Mouse (Mus musculus) MEL (cell line): ENCODE measurements around the gene Smpdl3a. TPM values are rescaled to one million over a fixed set of nuclear protein-coding genes. Genes with fewer than 3 reads are reported as not detected.

Source experiments
- DNase-seq: peaks from one replicate; pipeline ENCODE4 v3.0.0; 2011; ENCODE audit warnings: low read depth, low spot score
- H3K27ac ChIP-seq: 2 replicates; pipeline ENCODE4 v1.5.1; 2012; ENCODE audit warnings: low read depth, mild to moderate bottlenecking, control low read depth, low read length, moderate library complexity; ENCODE audit not compliant: control insufficient read depth
- H3K27me3 ChIP-seq, 2 experiments: fragments of 150-350 bp in 1 of 2; sonication (generic) in 1 of 2; 2 replicates each; pipeline ENCODE4 v1.6.1; 2012; ENCODE audit warnings: low read length in 2 of 2, mild to moderate bottlenecking in 2 of 2, improper control_type of control experiment in 1 of 2, moderate library complexity in 1 of 2; ENCODE audit not compliant: insufficient read depth in 2 of 2, control insufficient read depth in 1 of 2
- H3K36me3 ChIP-seq, 2 experiments: 2 replicates each; pipeline ENCODE4 v1.6.1; 2012 to 2014; ENCODE audit warnings: low read length in 2 of 2, improper control_type of control experiment in 1 of 2, inconsistent platforms in 1 of 2, mild to moderate bottlenecking in 1 of 2; ENCODE audit not compliant: insufficient read depth in 2 of 2, control insufficient read depth in 1 of 2
- H3K4me1 ChIP-seq, 2 experiments: fragments of 150-350 bp in 1 of 2; sonication (generic) in 1 of 2; 2 replicates each; pipeline ENCODE4 v1.6.1; 2012; ENCODE audit warnings: low read length in 2 of 2, improper control_type of control experiment in 1 of 2, mild to moderate bottlenecking in 1 of 2; ENCODE audit not compliant: insufficient read depth in 2 of 2, control insufficient read depth in 1 of 2
- H3K4me3 ChIP-seq, 2 experiments: fragments of 150-350 bp in 1 of 2; sonication (generic) in 1 of 2; 2 replicates each; pipeline ENCODE4 v1.5.1; 2012; ENCODE audit warnings: low read depth in 2 of 2, low read length in 2 of 2, mild to moderate bottlenecking in 2 of 2, moderate library complexity in 2 of 2, control low read depth in 1 of 2, improper control_type of control experiment in 1 of 2; ENCODE audit not compliant: control insufficient read depth in 1 of 2, insufficient read depth in 1 of 2
- H3K79me2 ChIP-seq: 2 replicates; pipeline ENCODE4 v1.6.1; 2012; ENCODE audit warnings: mild to moderate bottlenecking, low read length, moderate library complexity; ENCODE audit not compliant: control insufficient read depth, poor library complexity, insufficient read depth
- H3K9ac ChIP-seq: 2 replicates; pipeline ENCODE4 v1.6.1; 2012; ENCODE audit warnings: low read depth, mild to moderate bottlenecking, control low read depth, low read length, moderate library complexity; ENCODE audit not compliant: control insufficient read depth, poor library complexity, severe bottlenecking
- H3K9me3 ChIP-seq: fragments of 150-350 bp; sonication (generic); replicated peaks from 2 replicates; pipeline ENCODE4 v1.6.1; 2012; ENCODE audit warnings: mild to moderate bottlenecking, low read length, improper control_type of control experiment, moderate library complexity; ENCODE audit not compliant: insufficient read depth
- CHD2 ChIP-seq: IDR thresholded peaks from 2 replicates; pipeline ENCODE4 v1.6.1; 2011; ENCODE audit warnings: low read length, improper control_type of control experiment
- CTCF ChIP-seq, 3 experiments: IDR thresholded peaks in 2 of 3; conservative IDR thresholded peaks in 1 of 3; 2 replicates each; pipeline ENCODE4 v1.5.1; 2011 to 2012; ENCODE audit warnings: low read length in 3 of 3, low read depth in 2 of 3, mild to moderate bottlenecking in 2 of 3, improper control_type of control experiment in 1 of 3, inconsistent platforms in 1 of 3, mixed read lengths in 1 of 3, moderate library complexity in 1 of 3; ENCODE audit not compliant: control insufficient read depth in 1 of 3, insufficient read depth in 1 of 3, poor library complexity in 1 of 3, severe bottlenecking in 1 of 3
- ELF1 ChIP-seq: IDR thresholded peaks from 2 replicates; pipeline ENCODE4 v1.6.1; 2014; ENCODE audit warnings: low read depth, mild to moderate bottlenecking, inconsistent platforms, low read length, improper control_type of control experiment, moderate library complexity
- ETS1 ChIP-seq: IDR thresholded peaks from 2 replicates; pipeline ENCODE4 v1.6.1; 2012; ENCODE audit warnings: low read depth, mild to moderate bottlenecking, inconsistent platforms, low read length, improper control_type of control experiment, moderate library complexity
- GATA1 ChIP-seq: IDR thresholded peaks from 2 replicates; pipeline ENCODE4 v1.6.1; 2011; ENCODE audit warnings: low read depth, low read length, improper control_type of control experiment
- JUND ChIP-seq: IDR thresholded peaks from 2 replicates; pipeline ENCODE4 v1.6.1; 2011; ENCODE audit warnings: low read depth, mild to moderate bottlenecking, improper control_type of control experiment, low read length
- MEF2A ChIP-seq: IDR thresholded peaks from 2 replicates; pipeline ENCODE4 v1.6.1; 2014; ENCODE audit warnings: low read depth, mild to moderate bottlenecking, inconsistent platforms, low read length, improper control_type of control experiment; ENCODE audit not compliant: poor library complexity, insufficient replicate concordance, severe bottlenecking; ENCODE audit errors: extremely low read depth
- POLR2A ChIP-seq, 2 experiments: IDR thresholded peaks; 2 replicates each; pipeline ENCODE4 v1.6.1; 2011 to 2012; ENCODE audit warnings: low read length in 2 of 2, mild to moderate bottlenecking in 2 of 2, control low read depth in 1 of 2, improper control_type of control experiment in 1 of 2, low read depth in 1 of 2, moderate library complexity in 1 of 2; ENCODE audit not compliant: control insufficient read depth in 1 of 2, insufficient read depth in 1 of 2, poor library complexity in 1 of 2
- POLR2AphosphoS5 ChIP-seq: IDR thresholded peaks from 2 replicates; pipeline ENCODE4 v1.6.1; 2012; ENCODE audit warnings: low read depth, borderline replicate concordance, mild to moderate bottlenecking, inconsistent platforms, low read length, moderate library complexity, mixed read lengths
- SIN3A ChIP-seq: IDR thresholded peaks from 2 replicates; pipeline ENCODE4 v1.6.1; 2012; ENCODE audit warnings: low read length, improper control_type of control experiment, inconsistent platforms
- SMC3 ChIP-seq: IDR thresholded peaks from 2 replicates; pipeline ENCODE4 v1.6.1; 2011; ENCODE audit warnings: low read depth, low read length, improper control_type of control experiment
- TAL1 ChIP-seq: IDR thresholded peaks from 2 replicates; pipeline ENCODE4 v1.6.1; 2012; ENCODE audit warnings: mild to moderate bottlenecking, inconsistent platforms, low read length, moderate library complexity, mixed read lengths
- TBP ChIP-seq: IDR thresholded peaks from 2 replicates; pipeline ENCODE4 v1.8.0; 2011; ENCODE audit warnings: low read depth, low read length, improper control_type of control experiment
- UBTF ChIP-seq: IDR thresholded peaks from 2 replicates; pipeline ENCODE4 v1.6.1; 2012; ENCODE audit warnings: low read depth, mild to moderate bottlenecking, inconsistent platforms, low read length, improper control_type of control experiment, moderate library complexity, borderline replicate concordance; ENCODE audit not compliant: insufficient read depth
- USF1 ChIP-seq: IDR thresholded peaks from 2 replicates; pipeline ENCODE4 v1.6.1; 2014; ENCODE audit warnings: low read depth, mild to moderate bottlenecking, inconsistent platforms, low read length, improper control_type of control experiment, moderate library complexity
- ZC3H11A ChIP-seq: IDR thresholded peaks from 2 replicates; pipeline ENCODE4 v1.6.1; 2012; ENCODE audit warnings: low read depth, mild to moderate bottlenecking, inconsistent platforms, low read length, improper control_type of control experiment
- ZKSCAN1 ChIP-seq: IDR thresholded peaks from 2 replicates; pipeline ENCODE4 v1.6.1; 2012; ENCODE audit warnings: low read depth, mild to moderate bottlenecking, inconsistent platforms, low read length, improper control_type of control experiment, moderate library complexity
- ZNF384 ChIP-seq: IDR thresholded peaks from 2 replicates; pipeline ENCODE4 v1.6.1; 2012; ENCODE audit warnings: low read depth, mild to moderate bottlenecking, inconsistent platforms, low read length, improper control_type of control experiment
- polyA plus RNA-seq, 2 experiments: library from polyadenylated mRNA; stranded (reverse) in 1 of 2; unstranded in 1 of 2; fragments of >175 nt in 1 of 2; fragments of >200 nt in 1 of 2; gene quantifications; 2 replicates each; pipeline versions ENCODE4 v1.2.1 to v1.2.4; 2012; ENCODE audit warnings: low replicate concordance in 2 of 2, low read depth in 1 of 2; ENCODE audit not compliant: insufficient read length in 2 of 2, insufficient read depth in 1 of 2, missing spikeins in 1 of 2
- total RNA-seq: library from RNA; depleted of rRNA; stranded (reverse); fragments of 300-350 nt; gene quantifications from 2 replicates; pipeline ENCODE4 v1.2.3, GENCODE M21; 2012

Smpdl3a gene
- total and polyA plus RNA-seq, 3 experiments: 0.04 TPM; not detected in 2

DNA sequence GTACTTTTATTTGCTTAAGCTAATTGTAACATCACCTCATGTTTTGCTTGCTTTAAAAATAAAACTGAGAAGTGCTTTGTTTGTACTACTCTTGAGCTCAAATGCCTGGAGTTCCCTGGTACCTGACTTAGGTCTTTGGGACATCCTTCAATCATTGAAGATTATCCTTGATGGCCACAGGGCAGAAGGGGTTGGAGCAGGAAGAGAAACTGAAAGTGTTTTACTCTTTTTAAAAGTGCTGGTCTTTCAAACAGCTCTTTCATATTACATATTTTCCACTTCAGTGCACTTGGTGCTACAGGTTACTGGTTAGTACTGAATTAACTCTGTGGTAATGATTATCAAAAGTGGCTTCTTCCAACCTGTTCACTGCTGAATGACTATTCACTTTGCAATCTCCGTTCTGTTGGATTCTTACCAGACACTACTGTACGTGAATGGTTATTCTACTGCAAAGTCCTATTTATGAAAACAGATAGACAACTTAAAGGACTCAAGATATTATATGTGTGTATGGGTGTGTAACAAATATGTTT, 38.9 kb upstream of the Smpdl3a start:
- H3K4me3 ChIP-seq: no peak overlapping the region
- TF ChIP-seq ETS1 (no peak), CHD2 (no peak), ELF1 (no peak), USF1 (no peak), MEF2A (no peak), JUND (no peak), SMC3 (no peak), ZNF384 (no peak), SIN3A (no peak), ZC3H11A (no peak), UBTF (no peak), CTCF (IDR thresholded peaks at IDR 0.05 in 2 of 3, conservative IDR thresholded peaks at IDR 0.05 in 1 of 3; ENCODE audit: control insufficient read depth in 1 of 3, insufficient read depth in 1 of 3, low read depth in 2 of 3, low read length in 3 of 3, poor library complexity in 1 of 3, severe bottlenecking in 1 of 3) (no peak), POLR2A (IDR thresholded peaks at IDR 0.05; ENCODE audit: control insufficient read depth in 1 of 2, insufficient read depth in 1 of 2, low read depth in 1 of 2, low read length in 2 of 2, poor library complexity in 1 of 2) (no peak), TAL1 (no peak), GATA1 (no peak), POLR2AphosphoS5 (no peak)
- no peaks in the 10 kb centered on the region for H3K79me2 ChIP-seq
- no peaks in the 10 kb centered on the region for H3K27me3 ChIP-seq
- H3K9me3 ChIP-seq: no peaks in the 10 kb centered on the region
- no peak overlapping the region for H3K9ac ChIP-seq
- H3K4me1 ChIP-seq: no peaks in the 10 kb centered on the region
- H3K27ac ChIP-seq: no peak overlapping the region
- no peaks in the 10 kb centered on the region for H3K36me3 ChIP-seq
- DNase-seq: no peak

DNA sequence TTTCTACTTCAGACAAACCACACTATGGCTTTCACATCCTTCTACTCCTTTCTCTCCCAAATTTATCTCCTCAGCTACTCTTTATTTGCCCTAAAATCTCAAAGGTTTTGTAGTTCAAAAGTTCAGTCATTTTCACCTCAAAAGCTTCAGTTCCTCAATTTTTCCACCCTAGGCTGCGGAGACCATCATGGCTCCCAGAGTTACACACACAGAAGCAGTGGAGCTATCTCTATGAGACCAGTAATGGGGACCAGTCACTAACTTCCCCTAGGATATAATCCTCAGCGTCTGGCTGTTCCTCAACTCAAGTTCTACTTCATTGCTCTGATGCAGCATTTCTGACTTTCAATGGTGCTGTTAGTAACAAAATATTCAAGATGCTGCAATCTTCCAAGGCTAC, 35.1 kb upstream of the Smpdl3a start:
- Histone ChIP-seq H3K79me2 (no peaks in the 10 kb centered on the region), H3K27me3 (no peaks in the 10 kb centered on the region), H3K9ac (no peak overlapping the region), H3K4me1 (no peaks in the 10 kb centered on the region), H3K36me3 (no peaks in the 10 kb centered on the region), H3K9me3 (no peaks in the 10 kb centered on the region), H3K27ac (no peak overlapping the region), H3K4me3 (no peak overlapping the region)
- DNase-seq: no peak
- no peak for TF ChIP-seq ZKSCAN1
- no peak for TF ChIP-seq TBP
- TF ChIP-seq, all 39 proteins: peak for 0
